Comparison of ENCODE assay signal across 8 mouse cellular contexts in the genomic region with DNA sequence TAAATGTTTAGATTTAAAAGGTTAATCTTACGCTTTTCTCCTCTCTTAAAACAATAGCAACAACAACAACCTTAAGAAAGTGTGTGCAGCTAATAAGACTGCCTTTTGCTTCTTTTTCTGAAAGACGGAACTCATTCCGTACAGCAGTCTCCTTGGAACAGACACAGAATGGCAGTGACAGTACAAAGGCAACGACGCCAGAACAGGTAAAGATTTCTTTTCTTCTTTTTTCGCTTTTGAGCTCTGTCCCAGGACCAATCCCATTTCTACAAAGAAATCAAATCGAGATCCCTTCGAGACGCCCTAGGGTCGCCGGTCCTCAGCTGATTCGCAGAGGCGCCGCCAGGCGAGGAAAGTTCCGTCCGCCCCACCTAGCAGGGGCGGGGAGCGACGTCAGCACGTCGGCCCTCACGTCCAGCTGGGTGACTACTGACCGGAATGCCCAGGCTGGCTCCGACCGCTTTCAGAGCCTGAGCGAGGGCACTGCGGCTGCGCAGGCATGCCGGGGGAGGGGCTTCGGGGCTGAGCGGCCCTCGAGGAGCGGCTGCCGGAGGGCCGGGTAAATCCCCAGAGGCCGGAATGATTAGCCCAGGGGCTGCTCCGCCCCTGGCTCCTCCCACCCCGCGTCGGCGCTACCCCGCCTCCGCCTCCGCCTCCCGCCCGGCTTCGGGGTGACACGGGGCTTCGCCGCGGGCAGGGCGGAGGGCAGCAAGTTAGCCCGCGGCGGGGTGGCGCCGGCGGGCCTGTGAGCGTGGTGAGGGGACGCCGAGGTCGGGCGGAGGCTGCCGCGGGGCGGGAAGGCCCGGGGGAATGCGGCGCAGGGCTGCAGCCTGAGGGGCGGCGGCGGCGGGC. TPM values are rescaled to one million over a fixed set of nuclear protein-coding genes. Genes with fewer than 3 reads are reported as not detected.
DNase-seq lines count a peak whose midpoint lies in the region; ATAC-seq lines count a peak whose summit lies in the region.

TSS of gene Nbeal1 (plus strand) at position 668 of the 852 bp plus-strand sequence.

- no peaks in the 10 kb centered on the region for H3K4me1 ChIP-seq in hindbrain, embryonic 11.5 days (replicated peaks; ENCODE audit: control insufficient read depth, insufficient read depth, low read length)

- ATAC-seq in hindbrain, embryonic 11.5 days (ENCODE audit: low FRiP score) = peak; percentile 98

- peak within 1 kb of the TSS; percentile 65 for H3K4me2 ChIP-seq in hindbrain, embryonic 11.5 days (replicated peaks; ENCODE audit: low read depth, low read length)

- peak within 1 kb of the TSS; percentile 82 for H3K9ac ChIP-seq in hindbrain, embryonic 11.5 days (ENCODE audit: low read depth, low read length)

- WGBS in hindbrain, embryonic 11.5 days = under 1% methylated on average over 55 of the region's 74 CpGs

- no peaks in the 10 kb centered on the region for H3K27me3 ChIP-seq in hindbrain, embryonic 11.5 days (ENCODE audit: control insufficient read depth, insufficient read depth, low read length)

- no peaks in the 10 kb centered on the region for H3K36me3 ChIP-seq in hindbrain, embryonic 11.5 days (ENCODE audit: control insufficient read depth, insufficient read depth, low read length)

- peak within 1 kb of the TSS; percentile 94 for H3K27ac ChIP-seq in hindbrain, embryonic 11.5 days (ENCODE audit: low read depth, low read length)

- H3K4me3 ChIP-seq in hindbrain, embryonic 11.5 days (ENCODE audit: low read depth, low read length) = peak within 1 kb of the TSS; percentile 79

- DNase-seq in Muller cell, postnatal 12 days (ENCODE audit: inconsistent ontology term) = peak; percentile 100
- peak; percentile 99 for DNase-seq in cerebellum, adult 9-11 months
- DNase-seq in frontal cortex, adult 2 months (ENCODE audit: extremely low spot score in 1 of 2, low spot score in 1 of 2) = peak; percentile 95 to 98
- peak; percentile 99 for DNase-seq in hindbrain, embryonic 11.5 days (ENCODE audit: low spot score)
- peak; percentile 96 to 98 for DNase-seq in layer of hippocampus, postnatal 10 days (ENCODE audit: low spot score in 2 of 2)
- peak; percentile 100 for DNase-seq in lung, postnatal 10 days
- peak; percentile 100 for DNase-seq in ovary, postnatal 36 days (ENCODE audit: low spot score)
- peak; percentile 95 for DNase-seq in thymus, postnatal 25 days

- H3K9me3 ChIP-seq in hindbrain, embryonic 11.5 days (ENCODE audit: control insufficient read depth, low read length) = no peaks in the 10 kb centered on the region

RNA-seq across cellular contexts. Expression of gene Nbeal1, which starts in this region (rescaled TPM):
- polyA plus RNA-seq in frontal cortex, adult 2 months (2012; rRNA removed) = 5.8 and 6.0 TPM in 2 replicates
- polyA plus RNA-seq in hindbrain, embryonic 11.5 days (2014; fragmentation: Nextera tagmentation; extraction: Ambion mirVana) = 7.9 and 10.9 TPM in 2 replicates
- total RNA-seq in layer of hippocampus, postnatal 10 days (2021) = 10 to 100 TPM; 20.4 to 24.3 TPM

Comparison
In these comparisons a context has a peak if more than half of its experiments do, and no peak if none do; other contexts are left out.
1. Peak in every context shown above with its lines: DNase-seq, ATAC-seq, H3K4me3 ChIP-seq and H3K27ac ChIP-seq.